Mouse (Mus musculus) induced T-regulatory cell, adult 2 months (primary cell): ENCODE results near the gene Hrh2.

Experiments used
- DNase-seq: peaks from one replicate; pipeline ENCODE4 v3.0.0-alpha.2; 2012; ENCODE audit warnings: low read depth

Hrh2 gene

DNA sequence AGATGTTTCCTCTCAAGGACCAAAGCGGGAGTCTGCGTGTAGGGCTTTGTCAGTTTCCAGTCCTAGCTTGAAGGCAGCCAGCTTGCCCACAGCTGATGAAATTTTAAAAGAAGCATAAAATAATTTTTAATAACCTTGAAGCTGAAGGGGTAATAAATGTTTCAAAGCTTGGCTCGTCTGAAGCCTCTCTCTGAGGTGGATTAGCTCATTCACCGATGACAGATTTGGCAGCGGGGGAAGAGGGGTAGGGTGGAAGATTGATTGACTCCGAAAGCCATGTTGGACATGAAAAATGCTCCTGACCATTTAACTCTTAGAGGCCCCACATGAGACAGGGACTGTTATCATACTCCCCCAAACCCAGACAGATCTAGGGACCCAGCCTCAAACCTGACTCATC lies 71.7 kb downstream of the Hrh2 start:
- DNase-seq = no peak

DNA sequence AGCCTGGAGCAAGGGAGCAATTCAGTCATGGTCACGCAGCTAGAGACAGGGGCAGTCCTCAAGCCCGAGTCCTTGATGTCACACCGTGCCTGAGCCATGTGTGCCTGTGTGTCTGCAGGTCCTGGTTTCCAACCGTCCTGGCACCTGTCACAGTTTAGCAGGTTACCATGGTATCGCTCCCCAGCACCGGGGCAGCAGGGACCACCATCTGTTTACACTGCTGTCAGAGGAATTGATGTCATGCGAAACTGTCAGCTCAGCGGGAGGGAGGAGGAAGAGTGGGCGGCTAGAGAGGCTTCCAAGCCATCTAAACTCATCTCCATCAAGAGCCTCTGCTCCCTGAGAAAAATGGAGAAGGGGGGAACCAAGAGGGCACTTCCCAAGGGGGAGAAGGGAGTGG lies 74.5 kb downstream of the Hrh2 start:
- no peak for DNase-seq

DNA sequence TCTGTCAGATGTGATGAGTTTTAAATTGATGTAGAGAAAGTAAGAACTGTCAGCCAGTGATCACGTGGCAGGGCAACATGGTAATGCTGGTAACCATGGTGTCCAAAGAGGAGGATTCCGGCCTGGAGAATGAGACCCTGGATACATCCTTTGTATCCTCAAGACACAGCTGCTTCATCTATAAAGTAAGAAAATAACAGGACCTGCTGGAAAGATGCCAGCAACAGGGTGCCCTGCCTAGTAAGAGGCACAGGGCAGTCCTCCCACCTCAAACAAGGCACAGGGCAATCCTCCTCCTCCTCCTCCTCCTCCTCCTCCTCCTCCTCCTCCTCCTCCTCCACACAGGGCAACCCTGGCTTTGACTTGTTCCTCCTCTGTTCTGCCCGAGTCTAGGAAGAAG lies 77.2 kb downstream of the Hrh2 start:
- DNase-seq = no peak

- DNase-seq = no peak
Observed at GRCm38 (mm10) chr13:54269628-54270027, 77.7 kb downstream of the Hrh2 start.

- DNase-seq = no peak
Observed at GRCm38 (mm10) chr13:54272076-54272475, 80.1 kb downstream of the Hrh2 start.

DNA sequence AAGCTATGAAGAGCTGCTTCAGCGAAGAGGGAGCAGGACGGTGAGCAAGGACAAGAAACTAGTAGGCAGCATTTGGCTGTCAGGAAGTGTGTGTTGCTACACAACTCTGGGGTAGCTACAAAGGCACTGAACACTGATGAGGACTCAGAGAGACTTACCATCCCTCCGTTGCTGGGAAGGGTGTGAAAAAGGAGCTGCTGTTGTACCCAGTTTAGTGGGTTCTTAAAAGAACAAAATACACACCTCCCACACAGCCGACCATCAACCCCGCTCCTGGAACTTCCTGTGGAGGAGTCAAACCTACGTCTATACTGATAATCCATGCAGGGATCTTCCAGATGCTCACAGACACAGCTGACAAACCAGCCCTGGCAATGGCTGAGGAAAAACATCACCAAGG lies 85.5 kb downstream of the Hrh2 start:
- no peak for DNase-seq

GRCm38 (mm10) chr13:54280366-54280765 lies 88.4 kb downstream of the Hrh2 start:
- no peak for DNase-seq

DNA sequence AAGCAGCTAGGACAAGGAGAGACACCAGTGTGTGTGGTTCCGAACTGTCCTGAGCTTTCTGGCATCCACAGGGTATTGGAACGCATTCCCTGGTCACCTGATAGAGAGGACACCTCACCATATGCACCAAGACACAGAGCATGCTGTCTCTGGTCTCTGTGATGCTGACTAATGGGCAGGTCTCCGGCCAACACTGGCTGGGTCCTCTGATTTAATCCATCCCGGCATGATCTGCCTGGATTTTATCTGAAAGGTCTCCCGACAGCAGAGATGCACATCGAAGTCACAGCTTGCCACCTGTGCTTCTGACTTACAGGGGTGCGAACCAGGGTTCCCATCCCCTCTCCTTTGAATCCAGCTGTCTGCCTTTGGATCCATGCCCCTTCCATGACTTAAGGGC lies 89.2 kb downstream of the Hrh2 start:
- DNase-seq = no peak

GRCm38 (mm10) chr13:54281623-54282022 lies 89.7 kb downstream of the Hrh2 start:
- no peak for DNase-seq

- no peak for DNase-seq
Observed at GRCm38 (mm10) chr13:54282149-54282860, 90.4 kb downstream of the Hrh2 start.

GRCm38 (mm10) chr13:54282861-54283206 lies 90.9 kb downstream of the Hrh2 start:
- no peak for DNase-seq
